In genomic region chr7:57260201-57260600, GRCm38 (mm10) we compare ENCODE assay signal across 27 mouse cellular contexts.
"Had no signal": no experiment of that assay in that cellular context is flagged by ENCODE, and none has a peak within 500 bp of the region (broad histone marks: within the 10 kb centered on the region; RNA-seq: fewer than 3 reads in every experiment).

No protein-coding gene starts in this region.

- H3K27ac ChIP-seq: heart, adult 2 months; heart, embryonic 13.5 days; heart, embryonic 15.5 days; hindbrain, embryonic 13.5 days; hindbrain, embryonic 15.5 days; hindbrain, postnatal 0 days; kidney, embryonic 15.5 days; kidney, postnatal 0 days; layer of hippocampus, adult 2 months; limb, embryonic 13.5 days; limb, embryonic 15.5 days; liver, embryonic 13.5 days; liver, embryonic 15.5 days had no signal

- H3K4me1 ChIP-seq: heart, embryonic 13.5 days; heart, embryonic 15.5 days; hindbrain, embryonic 13.5 days; hindbrain, embryonic 15.5 days; kidney, embryonic 15.5 days; limb, embryonic 13.5 days; limb, embryonic 15.5 days; liver, embryonic 13.5 days; liver, embryonic 15.5 days had no signal

- H3K9ac ChIP-seq: heart, embryonic 13.5 days; heart, embryonic 15.5 days; hindbrain, embryonic 13.5 days; hindbrain, embryonic 15.5 days; kidney, embryonic 15.5 days; limb, embryonic 13.5 days; limb, embryonic 15.5 days; liver, embryonic 13.5 days; liver, embryonic 15.5 days had no signal

- H3K27me3 ChIP-seq: heart, embryonic 13.5 days; heart, embryonic 15.5 days; hindbrain, embryonic 13.5 days; hindbrain, embryonic 15.5 days; kidney, embryonic 15.5 days; limb, embryonic 13.5 days; limb, embryonic 15.5 days; liver, embryonic 13.5 days; liver, embryonic 15.5 days had no signal

- H3K36me3 ChIP-seq: heart, embryonic 13.5 days; heart, embryonic 15.5 days; hindbrain, embryonic 13.5 days; hindbrain, embryonic 15.5 days; kidney, embryonic 15.5 days; limb, embryonic 13.5 days; limb, embryonic 15.5 days; liver, embryonic 13.5 days; liver, embryonic 15.5 days had no signal

- ATAC-seq: hindbrain, postnatal 0 days had no signal

- H3K4me3 ChIP-seq: heart, adult 2 months; heart, embryonic 13.5 days; heart, embryonic 15.5 days; hindbrain, embryonic 13.5 days; hindbrain, embryonic 15.5 days; kidney, embryonic 15.5 days; layer of hippocampus, adult 2 months; limb, embryonic 13.5 days; limb, embryonic 15.5 days; liver, embryonic 13.5 days; liver, embryonic 15.5 days had no signal

- H3K9me3 ChIP-seq: heart, embryonic 15.5 days; hindbrain, embryonic 13.5 days; hindbrain, embryonic 15.5 days; kidney, embryonic 15.5 days; limb, embryonic 13.5 days; limb, embryonic 15.5 days; liver, embryonic 13.5 days; liver, embryonic 15.5 days had no signal

- DNase-seq: gastrocnemius, postnatal 14 days; gastrocnemius, postnatal 36 days; heart, adult 11 months; heart, adult 2 months; heart, postnatal 14 days; heart, postnatal 36 days; kidney, adult 11 months; kidney, adult 2 months; kidney, adult 9 months; kidney, postnatal 14 days; kidney, postnatal 36 days; layer of hippocampus, adult 9-11 months; layer of hippocampus, postnatal 36 days; left cerebral cortex, postnatal 4 days; liver, embryonic 13.5 days had no signal

- H3K4me2 ChIP-seq: heart, embryonic 11.5 days; heart, embryonic 13.5 days; heart, embryonic 15.5 days; hindbrain, embryonic 13.5 days; hindbrain, embryonic 15.5 days; kidney, embryonic 15.5 days; limb, embryonic 13.5 days; limb, embryonic 15.5 days; liver, embryonic 13.5 days; liver, embryonic 15.5 days had no signal
